ENCODE assay signal across 8 mouse cellular contexts in genomic region chr5:149143766-149144375, GRCm38 (mm10). TPM values are rescaled to one million over a fixed set of nuclear protein-coding genes. Genes with fewer than 3 reads are reported as not detected.
DNase-seq lines count a peak whose midpoint lies in the region; ATAC-seq and TF ChIP-seq lines count a peak whose summit lies in the region.

No protein-coding gene starts in this region.

- H3K4me1 ChIP-seq in intestine, embryonic 15.5 days (replicated peaks), result 0 out of 2 replicates have a peak, but pooled peaks cover 3% of the 10 kb centered on the region
- H3K4me1 ChIP-seq in intestine, postnatal 0 days (replicated peaks; ENCODE audit: control insufficient read depth, insufficient read depth, low read length), result no peaks in the 10 kb centered on the region
- H3K4me1 ChIP-seq in embryonic facial prominence, embryonic 15.5 days, result peaks cover 10% of the 10 kb centered on the region
- H3K4me1 ChIP-seq in neural tube, embryonic 15.5 days, result no peaks in the 10 kb centered on the region

- no peaks in the 10 kb centered on the region for H3K9me3 ChIP-seq in intestine, embryonic 15.5 days
- no peaks in the 10 kb centered on the region for H3K9me3 ChIP-seq in intestine, postnatal 0 days (ENCODE audit: control insufficient read depth)
- no peaks in the 10 kb centered on the region for H3K9me3 ChIP-seq in embryonic facial prominence, embryonic 15.5 days (replicated peaks)
- H3K9me3 ChIP-seq in neural tube, embryonic 15.5 days (replicated peaks), result no peaks in the 10 kb centered on the region

- H3K27ac ChIP-seq in intestine, embryonic 15.5 days, result no peak overlapping the region
- H3K27ac ChIP-seq in intestine, postnatal 0 days (ENCODE audit: low read depth, low read length), result no peak overlapping the region
- peak overlapping the region; percentile 68; the same call in 1 of the 2 replicates for H3K27ac ChIP-seq in embryonic facial prominence, embryonic 15.5 days (replicated peaks)
- no peak overlapping the region for H3K27ac ChIP-seq in neural tube, embryonic 15.5 days (replicated peaks)

- H3K27me3 ChIP-seq in intestine, embryonic 15.5 days (replicated peaks), result no peaks in the 10 kb centered on the region
- H3K27me3 ChIP-seq in intestine, postnatal 0 days (replicated peaks; ENCODE audit: control insufficient read depth, insufficient read depth, low read length), result no peaks in the 10 kb centered on the region
- no peaks in the 10 kb centered on the region for H3K27me3 ChIP-seq in embryonic facial prominence, embryonic 15.5 days
- no peaks in the 10 kb centered on the region for H3K27me3 ChIP-seq in neural tube, embryonic 15.5 days (replicated peaks)

- no peaks in the 10 kb centered on the region for H3K36me3 ChIP-seq in intestine, embryonic 15.5 days
- H3K36me3 ChIP-seq in intestine, postnatal 0 days (ENCODE audit: control insufficient read depth, insufficient read depth), result no peaks in the 10 kb centered on the region
- no peaks in the 10 kb centered on the region for H3K36me3 ChIP-seq in embryonic facial prominence, embryonic 15.5 days
- no peaks in the 10 kb centered on the region for H3K36me3 ChIP-seq in neural tube, embryonic 15.5 days

- TF ChIP-seq CTCF in intestine, postnatal 0 days (IDR thresholded peaks at IDR 0.05; ENCODE audit: low read depth), result no peak

- H3K4me3 ChIP-seq in intestine, embryonic 15.5 days (replicated peaks), result no peak overlapping the region
- no peak overlapping the region for H3K4me3 ChIP-seq in intestine, postnatal 0 days (ENCODE audit: low read depth, low read length)
- peak overlapping the region; percentile 11; the same call in 1 of the 2 replicates for H3K4me3 ChIP-seq in embryonic facial prominence, embryonic 15.5 days (replicated peaks)
- H3K4me3 ChIP-seq in neural tube, embryonic 15.5 days (replicated peaks), result no peak overlapping the region

- no peak overlapping the region for H3K9ac ChIP-seq in intestine, embryonic 15.5 days
- H3K9ac ChIP-seq in intestine, postnatal 0 days (ENCODE audit: low read depth, low read length), result no peak overlapping the region
- 0 out of 2 replicates have a peak overlapping the region, but pooled peaks have one; percentile 6 for H3K9ac ChIP-seq in embryonic facial prominence, embryonic 15.5 days
- H3K9ac ChIP-seq in neural tube, embryonic 15.5 days (replicated peaks), result no peak overlapping the region

- 0 out of 2 replicates have a peak, but pooled peaks have one; percentile 45 for ATAC-seq in intestine, embryonic 15.5 days
- ATAC-seq in intestine, postnatal 0 days, result no peak
- ATAC-seq in embryonic facial prominence, embryonic 15.5 days (ENCODE audit: insufficient number of reproducible peaks, low FRiP score, low TSS enrichment, low read depth), result peak; percentile 73; the same call in 1 of the 2 replicates
- ATAC-seq in neural tube, embryonic 15.5 days (ENCODE audit: low FRiP score), result no peak
- ATAC-seq in monocyte, adult 5-6 weeks (replicated peaks; ENCODE audit: insufficient number of reproducible peaks, low FRiP score, low TSS enrichment, poor library complexity, severe bottlenecking), result no peak

- WGBS in intestine, embryonic 15.5 days, result 57% methylated on average over 25 of the region's 25 CpGs
- WGBS in intestine, postnatal 0 days, result 62% methylated on average over 25 of the region's 25 CpGs
- 46% methylated on average over 25 of the region's 25 CpGs for WGBS in embryonic facial prominence, embryonic 15.5 days
- WGBS in neural tube, embryonic 15.5 days, result 66% methylated on average over 25 of the region's 25 CpGs

- peak; percentile 79 for DNase-seq in layer of hippocampus, adult 9-11 months
- peak; percentile 16 for DNase-seq in lung, postnatal 14 days
- no peak for DNase-seq in spleen, postnatal 14 days (ENCODE audit: low spot score in 2 of 2)

- H3K4me2 ChIP-seq in intestine, embryonic 15.5 days (replicated peaks), result no peak overlapping the region; the same call in 1 of the 2 replicates
- H3K4me2 ChIP-seq in intestine, postnatal 0 days (replicated peaks; ENCODE audit: low read depth), result no peak overlapping the region
- peak overlapping the region; percentile 29 for H3K4me2 ChIP-seq in embryonic facial prominence, embryonic 15.5 days (replicated peaks)
- no peak overlapping the region for H3K4me2 ChIP-seq in neural tube, embryonic 15.5 days

RNA-seq across cellular contexts. Expression of gene Uspl1, which starts 40.3 kb away (rescaled TPM):
- 33.7 and 37.1 TPM in 2 replicates for polyA plus RNA-seq in intestine, embryonic 15.5 days (2015; fragmentation: Nextera tagmentation; extraction: Ambion mirVana)
- polyA plus RNA-seq in intestine, postnatal 0 days (2015; fragmentation: Nextera tagmentation; extraction: Ambion mirVana), result 16.9 and 17.5 TPM in 2 replicates
- polyA plus RNA-seq in embryonic facial prominence, embryonic 15.5 days (2015; fragmentation: Nextera tagmentation; extraction: Ambion mirVana), result 36.0 and 36.2 TPM in 2 replicates
- 56.1 and 57.1 TPM in 2 replicates for polyA plus RNA-seq in neural tube, embryonic 15.5 days (2015; fragmentation: Nextera tagmentation; extraction: Ambion mirVana)
- total RNA-seq in monocyte, adult 5-6 weeks (2017), result 55.5 to 70.2 TPM (median 59.1 TPM) in 3 replicates

RNA-seq across cellular contexts. Expression of gene Hmgb1, which starts 40.4 kb away (rescaled TPM):
- polyA plus RNA-seq in intestine, embryonic 15.5 days (2015; fragmentation: Nextera tagmentation; extraction: Ambion mirVana), result 1,042 and 1,306 TPM in 2 replicates
- 516 and 565 TPM in 2 replicates for polyA plus RNA-seq in intestine, postnatal 0 days (2015; fragmentation: Nextera tagmentation; extraction: Ambion mirVana)
- 1,034 and 1,068 TPM in 2 replicates for polyA plus RNA-seq in embryonic facial prominence, embryonic 15.5 days (2015; fragmentation: Nextera tagmentation; extraction: Ambion mirVana)
- 674 and 837 TPM in 2 replicates for polyA plus RNA-seq in neural tube, embryonic 15.5 days (2015; fragmentation: Nextera tagmentation; extraction: Ambion mirVana)
- 536 to 650 TPM (median 623 TPM) in 3 replicates for total RNA-seq in monocyte, adult 5-6 weeks (2017)

Comparison
In these comparisons a context has a peak if more than half of its experiments do, and no peak if none do; other contexts are left out.
1. ATAC-seq: peak in intestine, embryonic 15.5 days (single experiment) and embryonic facial prominence, embryonic 15.5 days (single experiment); none in intestine, postnatal 0 days (single experiment), neural tube, embryonic 15.5 days (single experiment) and monocyte, adult 5-6 weeks (single experiment).
2. DNase-seq: peak in layer of hippocampus, adult 9-11 months (single experiment) and lung, postnatal 14 days (single experiment); none in spleen, postnatal 14 days (0 of 2).